Comparison of ENCODE assay signal across 8 mouse cellular contexts in the genomic region with DNA sequence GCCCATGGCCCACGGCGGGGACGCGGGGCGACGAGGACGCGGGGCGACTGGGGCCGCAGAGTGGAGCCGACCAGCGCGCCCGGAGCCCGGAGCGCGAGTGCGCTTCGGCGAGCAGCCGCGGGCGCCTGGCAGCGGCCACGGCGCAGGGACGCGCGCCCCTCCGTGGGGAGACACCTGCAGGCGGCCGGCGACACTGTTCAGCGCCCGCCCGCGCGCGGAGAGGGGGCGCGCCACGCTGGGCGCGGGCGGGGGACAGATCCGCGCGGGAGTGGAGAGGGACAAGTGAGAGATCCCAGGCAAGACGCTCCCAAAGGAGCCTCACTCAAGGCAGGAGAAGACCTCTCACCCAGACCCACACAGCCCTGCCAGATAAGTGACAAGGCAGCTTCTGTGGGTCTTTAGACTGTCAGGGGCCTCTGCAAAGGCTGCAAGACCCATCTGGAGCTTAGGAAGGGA. TPM values are rescaled to one million over a fixed set of nuclear protein-coding genes. Genes with fewer than 3 reads are reported as not detected.
A peak's percentile ranks its signal among the peaks of the same experiment; 100 is the strongest.
DNase-seq lines count a peak whose midpoint lies in the region; ATAC-seq and TF ChIP-seq lines count a peak whose summit lies in the region.
"Had no signal": no experiment of that assay in that cellular context is flagged by ENCODE, and none has a peak within 500 bp of the region (broad histone marks: within the 10 kb centered on the region; RNA-seq: fewer than 3 reads in every experiment).

A gene (minus strand): TSS at position 126 of the 456 bp plus-strand sequence.

- peak within 1 kb of the TSS; percentile 45 for H3K4me3 ChIP-seq in lung, postnatal 0 days (ENCODE audit: low read depth, low read length)
- H3K4me3 ChIP-seq in heart, embryonic 12.5 days: peak within 1 kb of the TSS; percentile 81
- H3K4me3 ChIP-seq in neural tube, embryonic 15.5 days (replicated peaks): peak within 1 kb of the TSS; percentile 71

- TF ChIP-seq CTCF in lung, postnatal 0 days (IDR thresholded peaks at IDR 0.05): peak; percentile 18

- TF ChIP-seq EP300 in lung, postnatal 0 days (IDR thresholded peaks at IDR 0.05): no peak

- WGBS in lung, postnatal 0 days: 1% methylated on average over 17 of the region's 49 CpGs
- under 1% methylated on average over 49 of the region's 49 CpGs for WGBS in heart, embryonic 12.5 days
- WGBS in neural tube, embryonic 15.5 days: under 1% methylated on average over 49 of the region's 49 CpGs

- no peaks in the 10 kb centered on the region for H3K36me3 ChIP-seq in lung, postnatal 0 days (ENCODE audit: insufficient read depth, low read length)
- no peaks in the 10 kb centered on the region for H3K36me3 ChIP-seq in heart, embryonic 12.5 days
- no peaks in the 10 kb centered on the region for H3K36me3 ChIP-seq in neural tube, embryonic 15.5 days

- H3K27ac ChIP-seq in lung, postnatal 0 days (ENCODE audit: low read length): no peak within 1 kb of the TSS
- no peak within 1 kb of the TSS for H3K27ac ChIP-seq in heart, embryonic 12.5 days (ENCODE audit: poor library complexity, severe bottlenecking)
- H3K27ac ChIP-seq in neural tube, embryonic 15.5 days (replicated peaks): peak within 1 kb of the TSS; percentile 56

- H3K4me2 ChIP-seq in lung, postnatal 0 days (replicated peaks; ENCODE audit: low read depth, low read length): peak within 1 kb of the TSS; percentile 87
- H3K4me2 ChIP-seq in heart, embryonic 12.5 days: peak within 1 kb of the TSS; percentile 99
- H3K4me2 ChIP-seq in neural tube, embryonic 15.5 days: peak within 1 kb of the TSS; percentile 96

- H3K4me1 ChIP-seq in lung, postnatal 0 days (ENCODE audit: insufficient read depth, low read depth, low read length): peaks cover 7% of the 10 kb centered on the region
- H3K4me1 ChIP-seq in heart, embryonic 12.5 days (replicated peaks): peaks cover 43% of the 10 kb centered on the region
- peaks cover 58% of the 10 kb centered on the region for H3K4me1 ChIP-seq in neural tube, embryonic 15.5 days

- H3K27me3 ChIP-seq in lung, postnatal 0 days (replicated peaks; ENCODE audit: insufficient read depth, low read length): peaks cover 27% of the 10 kb centered on the region
- peaks cover 65% of the 10 kb centered on the region for H3K27me3 ChIP-seq in heart, embryonic 12.5 days (replicated peaks)
- peaks cover 28% of the 10 kb centered on the region for H3K27me3 ChIP-seq in neural tube, embryonic 15.5 days (replicated peaks)

- H3K9me3 ChIP-seq in lung, postnatal 0 days (ENCODE audit: low read length): no peaks in the 10 kb centered on the region
- H3K9me3 ChIP-seq in heart, embryonic 12.5 days (replicated peaks): no peaks in the 10 kb centered on the region
- H3K9me3 ChIP-seq in neural tube, embryonic 15.5 days (replicated peaks): no peaks in the 10 kb centered on the region

- H3K9ac ChIP-seq in lung, postnatal 0 days (replicated peaks; ENCODE audit: low read depth): no peak within 1 kb of the TSS
- H3K9ac ChIP-seq in heart, embryonic 12.5 days: peak within 1 kb of the TSS; percentile 82
- peak within 1 kb of the TSS; percentile 68 for H3K9ac ChIP-seq in neural tube, embryonic 15.5 days (replicated peaks)

- intact Hi-C loops in left cerebral cortex, postnatal 14 days (cut with DNase I): loop anchor here (2.0 to 10.0 kb wide), 5 partner anchors 55 to 335 kb away; no protein-coding TSS in a partner anchor

- ATAC-seq in lung, postnatal 0 days: peak; percentile 3; the same call in 1 of the 2 replicates
- ATAC-seq in heart, embryonic 12.5 days (ENCODE audit: insufficient number of reproducible peaks, low FRiP score): 0 out of 2 replicates have a peak, but pooled peaks have one; percentile 33
- ATAC-seq in neural tube, embryonic 15.5 days (ENCODE audit: low FRiP score): peak; percentile 72; the same call in 1 of the 2 replicates

- no peak for DNase-seq in lung, postnatal 0 days (ENCODE audit: low spot score)
- no peak for DNase-seq in lung, postnatal 4 days
- peak; percentile 36 for DNase-seq in cerebellum, adult 9-11 months
- DNase-seq in left cerebral cortex, postnatal 14 days (ENCODE audit: low spot score in 2 of 2): peak in 1 of 2 experiments; percentile 44
- DNase-seq in gastrocnemius, postnatal 10 days: no peak

RNA-seq across cellular contexts. Expression of the gene that starts here (rescaled TPM):
- polyA plus RNA-seq in lung, postnatal 0 days (2015; fragmentation: Nextera tagmentation; extraction: Ambion mirVana): 0.66 and 0.68 TPM in 2 replicates
- 12.0 and 12.2 TPM in 2 replicates for polyA plus RNA-seq in heart, embryonic 12.5 days (2016; fragmentation: Nextera tagmentation; extraction: Ambion mirVana)
- total RNA-seq in left cerebral cortex, postnatal 14 days (2021): 10 to 100 TPM; 51.7 to 54.5 TPM
- polyA plus RNA-seq in neural tube, embryonic 15.5 days (2015; fragmentation: Nextera tagmentation; extraction: Ambion mirVana): 12.9 and 14.4 TPM in 2 replicates
- under 1 TPM; 0.21 to 0.68 TPM for total RNA-seq in gastrocnemius, postnatal 10 days (2021)
- total RNA-seq: neutrophil, adult 5-6 weeks had no signal

Comparison
In these comparisons a context has a peak if more than half of its experiments do, and no peak if none do; other contexts are left out.
1. RNA of the gene that starts here (total RNA-seq): 51.7 to 54.5 TPM in left cerebral cortex, postnatal 14 days; 0.21 to 0.68 TPM in gastrocnemius, postnatal 10 days; every median in the first group is over 10 times any median in the second.
2. Peak in ATAC-seq, H3K4me3 ChIP-seq and H3K4me2 ChIP-seq in lung, postnatal 0 days; RNA of the gene not detected or under 1 TPM.
3. ATAC-seq: peak in every context shown above with its lines; median percentile 72 in neural tube, embryonic 15.5 days; 33 in heart, embryonic 12.5 days; 3 in lung, postnatal 0 days.
4. Peak in every context shown above with its lines, with median percentiles within 50 percentile points of each other: H3K4me2 ChIP-seq and H3K4me3 ChIP-seq.